Mouse (Mus musculus) spleen, postnatal 4 days (tissue): Measurements from ENCODE around the gene Mipep.

Experiments
- DNase-seq, 2 experiments: peaks; one replicate each; pipeline ENCODE4 v3.0.0; 2022; ENCODE audit warnings: low spot score in 2 of 2

The Mipep gene

GRCm38 (mm10) chr14:60784427-60785315 is at the start of gene Mipep:
TSS of gene Mipep (plus strand) at chr14:60784573.
- DNase-seq, result peak; percentile 84 to 90

DNA sequence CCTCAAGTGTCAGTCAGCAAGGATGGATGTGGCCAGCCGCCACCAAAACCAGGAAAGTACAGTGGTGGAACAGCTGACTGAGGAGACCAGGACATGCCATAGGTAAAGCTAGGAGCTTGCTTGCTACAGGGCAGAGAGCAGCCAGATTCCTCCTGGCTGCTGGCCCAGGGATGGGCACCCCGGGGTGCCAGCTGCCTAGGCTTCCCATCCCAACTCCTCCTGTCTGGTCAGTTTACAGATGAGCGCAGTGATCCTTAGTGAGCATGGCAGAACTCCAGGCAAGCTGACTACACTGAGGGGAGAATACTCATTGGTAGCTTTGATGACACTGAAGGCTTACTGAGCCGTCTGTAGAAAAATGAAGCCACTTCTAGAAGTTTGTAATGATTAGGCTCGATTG is 49.2 kb upstream of the Mipep start:
- no peak for DNase-seq

GRCm38 (mm10) chr14:60735848-60736547 is 48.4 kb upstream of the Mipep start:
- no peak for DNase-seq

DNA sequence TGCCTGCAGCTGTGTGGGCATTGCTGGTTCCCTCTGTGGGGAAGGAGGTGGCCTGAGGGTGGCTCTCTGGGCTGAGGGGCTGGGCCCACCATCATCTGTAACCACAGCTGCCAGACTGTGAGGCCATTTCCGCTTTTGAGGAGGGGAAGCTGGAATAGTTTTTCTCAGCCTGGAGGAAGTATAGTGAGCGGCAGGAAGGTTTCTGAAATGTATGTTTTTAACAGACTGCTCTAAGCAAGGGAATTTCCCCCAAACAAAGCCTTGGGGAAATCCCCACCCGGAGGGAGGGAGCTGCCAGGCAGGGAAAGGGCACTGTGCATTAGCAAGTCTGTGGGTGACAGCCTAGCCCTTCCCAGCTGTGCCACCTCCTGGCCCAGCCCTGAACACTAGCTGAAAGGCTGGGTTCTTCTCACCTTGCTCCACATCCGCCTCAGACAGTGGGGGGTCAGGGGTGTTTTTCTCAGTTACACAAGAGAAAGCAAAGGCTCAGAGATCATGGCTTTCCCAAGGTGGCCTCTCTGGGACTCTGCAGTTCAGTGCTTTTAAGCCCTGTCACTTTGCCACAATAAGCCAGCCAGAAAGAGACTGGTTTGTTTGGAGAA is 47.7 kb upstream of the Mipep start:
- DNase-seq, result peak; percentile 64 to 78

DNA sequence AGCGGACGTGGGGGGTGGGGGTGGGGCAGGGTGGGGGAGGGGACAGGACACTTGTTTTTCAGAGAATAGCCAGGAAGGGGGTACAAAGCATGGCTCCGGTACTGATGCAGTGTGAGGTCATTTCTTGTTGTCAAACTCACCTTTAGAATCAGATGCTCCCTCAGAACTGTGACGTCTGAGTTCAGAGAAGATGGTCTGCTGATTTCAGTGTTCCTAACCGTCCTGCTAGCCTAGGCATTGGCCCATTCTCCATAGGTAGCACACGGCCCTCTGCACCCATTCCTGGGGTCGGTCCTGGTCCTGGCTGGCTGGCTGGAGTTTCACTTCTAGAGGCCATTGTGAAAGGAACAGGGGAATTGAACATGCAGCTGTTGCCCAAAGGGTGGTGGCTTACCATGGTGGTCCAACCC is 47.2 kb upstream of the Mipep start:
- no peak for DNase-seq

DNA sequence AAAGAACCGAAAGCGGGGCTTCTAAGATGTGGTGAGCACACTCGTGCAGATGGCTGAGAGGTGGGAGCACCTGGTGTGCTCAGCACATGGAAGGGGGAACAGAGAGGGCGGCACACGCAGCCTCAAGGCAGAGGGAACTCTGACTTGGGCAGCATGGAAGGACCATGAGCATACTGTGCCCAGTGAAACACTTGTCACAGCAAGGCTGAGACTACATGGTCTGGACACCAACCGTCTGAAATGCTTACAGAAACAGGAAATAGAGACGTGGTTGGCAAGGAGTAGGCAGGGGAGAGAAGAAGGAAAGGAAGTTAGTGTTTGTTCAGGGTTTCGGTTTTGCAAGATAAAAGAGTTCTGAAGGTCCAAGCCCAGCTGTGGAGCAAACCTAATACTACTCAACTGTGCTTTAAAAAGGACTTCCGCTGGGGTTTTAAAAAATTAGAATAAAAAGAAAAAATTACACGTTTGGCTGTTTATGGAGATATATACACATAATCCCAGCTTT is 45.9 kb upstream of the Mipep start:
- DNase-seq, result no peak

DNA sequence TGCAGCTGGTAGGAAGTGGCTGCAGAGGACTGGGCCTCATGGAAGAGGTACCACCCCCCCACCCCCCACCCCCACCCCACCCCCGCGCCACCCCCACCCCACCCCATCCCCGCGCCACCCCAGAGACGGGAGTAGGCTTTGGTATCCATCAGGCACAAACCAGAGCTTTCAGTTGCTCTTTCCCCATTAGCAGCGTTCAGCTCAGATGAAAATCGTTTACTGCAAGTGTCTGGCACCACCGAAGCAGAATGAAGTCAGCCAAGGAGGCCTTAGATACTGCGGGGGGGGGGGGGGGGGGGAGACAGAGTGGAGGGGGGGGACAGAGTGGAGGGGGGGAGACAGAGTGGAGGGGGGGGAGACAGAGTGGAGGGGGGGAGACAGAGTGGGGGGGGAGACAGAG is 45.2 kb upstream of the Mipep start:
- DNase-seq, result no peak

DNA sequence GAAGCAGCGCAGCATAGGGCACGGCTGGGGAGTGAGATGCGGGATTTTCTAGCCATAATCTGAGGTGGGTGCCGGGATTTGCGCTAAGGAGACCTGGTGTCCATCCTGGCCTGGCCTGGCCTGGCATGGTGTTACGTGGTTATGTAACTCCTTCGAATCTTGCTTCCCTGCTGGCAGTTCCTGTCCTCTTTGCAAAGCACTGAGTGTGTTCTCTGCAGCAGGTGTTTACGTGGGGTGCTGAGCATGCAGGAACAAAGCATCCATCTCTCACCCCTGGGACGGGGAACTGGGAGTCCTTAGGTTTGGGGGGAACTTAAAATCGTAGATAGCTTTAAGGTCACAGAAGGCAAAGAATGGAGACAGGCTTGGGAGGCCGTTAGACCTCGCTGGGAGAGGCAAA is 44.8 kb upstream of the Mipep start:
- DNase-seq, result no peak

- no peak for DNase-seq
Measured at GRCm38 (mm10) chr14:60740507-60740906, 43.9 kb upstream of the Mipep start.

DNA sequence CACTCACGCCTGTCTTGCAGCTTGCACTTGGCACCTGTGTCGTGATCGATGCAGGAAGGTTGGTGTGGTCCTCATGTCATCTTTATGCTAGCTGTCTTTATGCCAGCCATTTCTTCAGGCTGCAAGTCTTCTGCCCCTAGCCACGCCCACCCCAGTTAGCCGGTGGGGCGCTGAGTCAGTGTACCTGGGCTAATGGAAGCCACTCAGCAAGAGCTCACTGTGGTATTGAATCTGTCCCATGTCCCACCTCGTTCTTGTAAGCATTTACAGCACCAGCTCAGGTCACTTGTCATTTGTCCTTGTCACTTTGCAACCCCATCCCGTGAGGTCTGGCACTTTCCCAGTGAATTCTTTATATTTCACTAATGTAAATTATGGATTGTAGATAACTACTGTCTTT is 43.3 kb upstream of the Mipep start:
- DNase-seq, result no peak

DNA sequence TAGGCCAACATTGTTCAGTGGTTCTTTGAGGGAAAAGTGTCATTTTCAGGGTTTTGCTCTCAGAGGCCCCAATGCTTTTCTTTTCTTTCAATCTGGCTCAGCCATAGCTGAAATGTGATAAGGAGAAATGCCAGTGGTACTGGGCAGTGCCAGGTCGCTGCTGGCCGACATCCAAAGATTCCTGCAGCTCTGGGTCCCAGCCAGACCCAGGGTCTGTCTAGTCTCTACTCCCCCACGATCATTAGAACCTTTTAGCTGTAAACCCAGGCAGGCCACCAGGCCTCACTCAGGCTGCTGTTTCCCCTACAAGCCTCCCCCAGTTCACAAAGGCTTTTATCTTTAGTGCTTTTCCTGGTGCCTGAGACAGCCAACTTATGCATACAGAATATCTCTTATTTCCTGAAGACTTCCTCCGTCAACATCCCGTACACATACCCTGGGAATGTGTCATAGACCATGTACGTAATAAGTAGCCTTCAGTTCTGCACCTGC is 42.8 kb upstream of the Mipep start:
- no peak for DNase-seq

GRCm38 (mm10) chr14:60743681-60744080 is 40.7 kb upstream of the Mipep start:
- DNase-seq, result peak in 1 of 2 experiments; percentile 51

GRCm38 (mm10) chr14:60745201-60745600 is 39.2 kb upstream of the Mipep start:
- no peak for DNase-seq

DNA sequence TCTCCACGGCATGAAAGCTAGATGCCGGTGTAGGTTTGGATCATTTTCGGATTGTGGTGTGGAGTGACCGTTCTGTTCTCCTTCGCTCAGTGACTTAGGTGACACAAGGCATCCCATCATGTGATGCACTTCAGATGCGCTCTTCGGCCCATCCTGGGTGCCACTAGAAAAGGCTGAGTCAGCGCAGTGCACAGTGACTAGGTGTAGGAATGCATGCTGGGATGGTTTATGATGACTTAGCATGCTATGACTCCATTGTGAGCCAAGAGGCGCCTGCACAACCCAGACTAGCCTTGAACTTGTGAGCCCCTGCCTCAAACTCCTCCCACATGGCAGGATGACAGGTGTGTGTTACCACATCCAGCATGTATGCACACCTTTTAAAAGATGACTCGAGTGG is 38.2 kb upstream of the Mipep start:
- no peak for DNase-seq

DNA sequence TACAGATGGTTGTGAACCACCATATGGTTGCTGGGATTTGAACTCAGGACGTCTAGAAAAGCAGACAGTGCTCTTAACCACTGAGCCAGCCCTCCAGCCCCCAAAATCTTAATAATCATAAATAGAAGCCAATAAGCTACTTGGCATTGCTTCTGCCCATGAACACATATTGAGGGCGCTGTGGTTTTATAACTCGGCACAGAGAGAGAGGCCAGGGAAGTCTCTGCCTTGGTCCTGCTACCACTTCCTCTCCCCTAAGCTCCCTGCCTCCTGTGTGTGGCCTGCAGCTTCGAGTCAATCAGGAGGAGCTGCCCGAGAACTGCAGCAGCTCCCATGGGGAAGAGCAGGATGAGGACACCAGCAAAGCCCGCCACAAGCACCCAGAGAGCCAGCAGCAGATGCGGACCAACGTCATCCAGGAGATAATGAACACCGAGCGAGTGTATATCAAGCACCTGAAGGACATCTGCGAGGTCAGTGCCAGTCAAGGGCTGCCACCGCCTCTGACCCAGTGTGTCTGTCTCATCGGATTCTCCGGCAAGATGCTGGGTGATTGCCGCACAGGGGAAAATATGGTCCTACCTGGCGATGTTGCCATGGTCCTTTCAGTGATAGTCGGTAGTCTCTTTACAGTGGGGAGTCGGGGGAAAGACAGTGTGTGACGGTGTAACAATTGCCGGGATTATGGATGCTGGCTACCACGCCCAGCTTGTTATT is 37.1 kb upstream of the Mipep start:
- no peak for DNase-seq

DNA sequence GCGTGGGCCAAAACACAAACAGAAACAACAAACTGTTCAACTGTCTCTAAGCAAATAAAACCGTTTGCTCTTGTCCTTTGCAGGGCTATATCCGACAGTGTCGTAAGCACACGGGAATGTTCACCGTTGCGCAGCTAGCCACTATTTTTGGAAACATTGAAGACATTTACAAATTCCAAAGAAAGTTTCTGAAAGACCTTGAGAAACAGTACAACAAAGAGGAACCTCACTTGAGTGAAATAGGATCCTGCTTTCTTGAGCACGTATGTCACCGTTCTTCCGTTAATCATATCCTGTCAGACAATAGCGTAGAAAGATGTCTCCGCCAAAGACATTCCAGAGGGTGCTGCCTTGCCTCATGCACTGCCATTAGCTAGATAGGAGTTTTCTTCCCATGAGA is 34.5 kb upstream of the Mipep start:
- DNase-seq, result no peak

DNA sequence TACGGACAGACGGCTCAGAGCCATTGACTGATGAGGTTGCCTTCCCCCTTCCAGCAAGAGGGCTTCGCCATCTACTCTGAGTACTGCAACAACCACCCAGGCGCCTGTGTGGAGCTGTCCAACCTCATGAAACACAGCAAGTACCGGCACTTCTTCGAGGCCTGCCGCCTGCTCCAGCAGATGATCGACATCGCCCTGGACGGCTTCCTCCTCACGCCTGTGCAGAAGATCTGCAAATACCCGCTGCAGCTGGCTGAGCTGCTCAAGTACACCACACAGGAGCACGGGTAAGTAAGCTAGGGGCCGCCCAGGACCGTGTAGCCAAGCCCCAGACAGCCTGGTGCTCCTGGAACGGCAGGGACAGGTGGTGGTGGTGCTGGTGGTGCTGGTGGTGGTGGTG is 32.8 kb upstream of the Mipep start:
- no peak for DNase-seq

- no peak for DNase-seq
Measured at GRCm38 (mm10) chr14:60752892-60753800, 31.2 kb upstream of the Mipep start.

DNA sequence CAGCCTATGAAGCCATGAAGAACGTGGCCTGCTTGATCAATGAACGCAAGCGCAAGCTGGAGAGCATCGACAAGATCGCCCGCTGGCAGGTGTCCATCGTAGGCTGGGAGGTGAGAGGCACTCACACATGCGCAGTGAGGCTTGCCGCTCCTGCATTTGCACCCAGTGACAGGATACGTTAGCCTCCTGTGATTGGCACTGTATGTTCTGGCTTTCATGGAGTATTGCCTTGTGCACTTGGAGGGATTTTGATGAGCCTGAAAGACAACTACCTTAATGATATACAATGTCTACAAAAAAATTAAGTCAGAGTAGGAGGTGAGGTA is 30.6 kb upstream of the Mipep start:
- DNase-seq, result no peak

DNA sequence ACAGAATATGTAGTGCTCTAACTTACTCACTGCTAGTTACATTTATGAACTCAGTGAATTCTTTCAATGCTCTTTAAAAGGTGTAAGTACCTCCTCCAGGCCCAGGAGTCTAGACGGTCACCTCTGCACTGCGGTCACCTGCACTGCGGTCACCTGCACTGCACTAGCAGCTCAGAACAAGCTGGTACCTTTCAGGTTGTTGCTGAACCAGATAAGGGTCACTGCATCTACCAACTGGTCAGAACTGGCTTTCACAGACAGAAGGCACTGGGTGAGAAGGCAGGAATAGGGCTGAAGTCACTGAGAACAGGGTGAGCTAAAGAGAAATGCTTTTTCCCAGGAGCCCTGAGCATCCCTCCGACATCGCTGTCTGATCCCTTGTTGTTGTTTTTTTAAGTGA is 29.7 kb upstream of the Mipep start:
- no peak for DNase-seq

- DNase-seq, result no peak
Measured at GRCm38 (mm10) chr14:60756271-60756670, 28.1 kb upstream of the Mipep start.
